In genomic region chr19:27310039-27310438, GRCm38 (mm10) we compare ENCODE assay signal across 19 mouse cellular contexts. TPM values are rescaled to one million over a fixed set of nuclear protein-coding genes. Genes with fewer than 3 reads are reported as not detected.
"Had no signal": no experiment of that assay in that cellular context is flagged by ENCODE, and none has a peak within 500 bp of the region (broad histone marks: within the 10 kb centered on the region; RNA-seq: fewer than 3 reads in every experiment).

No protein-coding gene starts in this region.

- H3K9me3 ChIP-seq: neural tube, embryonic 13.5 days; neural tube, embryonic 15.5 days; stomach, embryonic 15.5 days had no signal

- H3K27me3 ChIP-seq: neural tube, embryonic 13.5 days; neural tube, embryonic 15.5 days; stomach, embryonic 15.5 days had no signal

- H3K27ac ChIP-seq: neural tube, embryonic 13.5 days; neural tube, embryonic 15.5 days; stomach, embryonic 15.5 days; stomach, postnatal 0 days had no signal

- H3K9ac ChIP-seq: neural tube, embryonic 13.5 days; neural tube, embryonic 15.5 days; stomach, embryonic 15.5 days had no signal

- H3K36me3 ChIP-seq: neural tube, embryonic 13.5 days; neural tube, embryonic 15.5 days; stomach, embryonic 15.5 days had no signal

- H3K4me3 ChIP-seq: neural tube, embryonic 13.5 days; neural tube, embryonic 15.5 days; stomach, embryonic 15.5 days had no signal

- H3K4me1 ChIP-seq: neural tube, embryonic 13.5 days; neural tube, embryonic 15.5 days; stomach, embryonic 15.5 days had no signal

- DNase-seq: retina, postnatal 1 day; right cerebral cortex, adult 18-20 months; right cerebral cortex, postnatal 14 days; right cerebral cortex, postnatal 25 days; right cerebral cortex, postnatal 4 days; spleen, adult 18-20 months; thymus, adult 18-20 months; thymus, adult 2 months; thymus, postnatal 14 days; thymus, postnatal 25 days; thymus, postnatal 36 days; thymus, postnatal 4 days had no signal

- H3K4me2 ChIP-seq: neural tube, embryonic 13.5 days; neural tube, embryonic 15.5 days; stomach, embryonic 15.5 days had no signal

RNA-seq across cellular contexts. Expression of gene Kcnv2, which starts 12.3 kb away (rescaled TPM):
- total RNA-seq: neutrophil, adult 5-6 weeks had no signal
- polyA plus RNA-seq: neural tube, embryonic 13.5 days; neural tube, embryonic 15.5 days; spleen, adult 2 months; stomach, embryonic 14.5 days had no signal
